Mouse (Mus musculus): ENCODE measurements at regions not wholly inside any gene's neighbourhood (a gene's known extent, or its start where the extent isn't known, plus 50 kb on each side); places are given as distances from the start of the nearest gene placed in this dataset.

DNA sequence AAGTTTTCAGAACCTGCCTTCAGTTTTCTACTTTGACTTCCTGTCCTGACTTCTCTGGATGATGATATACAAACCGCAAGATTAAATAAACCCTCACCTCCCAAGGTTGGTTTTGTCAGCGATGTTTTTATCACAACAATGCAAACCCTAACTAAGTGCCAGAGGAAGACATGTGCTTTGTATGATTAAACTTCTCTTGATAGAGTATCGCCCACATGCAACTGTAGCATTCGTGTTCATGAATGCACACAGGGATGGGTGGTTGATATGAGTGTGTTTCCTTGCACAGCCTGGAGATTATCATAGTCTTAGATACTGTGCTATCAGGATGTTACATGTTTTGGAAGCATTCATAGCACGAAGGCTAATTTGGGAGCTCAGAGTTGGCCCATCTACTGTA is 1268.3 kb upstream of the Nova1 start (continued):
- no peak for TF ChIP-seq CTCF (IDR thresholded peaks at IDR 0.05 in 2 of 3, conservative IDR thresholded peaks at IDR 0.05 in 1 of 3; ENCODE audit: control insufficient read depth in 1 of 3, insufficient read depth in 1 of 3, low read depth in 2 of 3, low read length in 3 of 3, poor library complexity in 1 of 3, severe bottlenecking in 1 of 3)

DNA sequence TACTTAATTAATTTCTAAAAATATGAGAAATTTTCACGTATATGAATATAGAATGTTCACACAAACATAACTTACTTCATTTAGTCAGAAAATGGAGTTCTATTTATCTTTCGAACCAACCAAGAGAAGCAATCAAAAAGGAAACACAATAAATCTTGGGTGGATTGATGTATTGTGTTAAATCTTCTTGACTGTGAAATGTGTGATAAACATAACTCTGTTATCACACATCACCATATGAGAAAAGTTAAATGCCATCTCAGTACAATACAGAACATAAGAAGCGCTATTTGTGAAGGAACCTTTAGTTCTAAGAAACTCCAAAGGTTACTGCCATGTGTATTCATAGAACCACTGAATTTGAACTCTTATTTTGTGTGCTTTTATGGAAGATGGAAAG is 1264.6 kb upstream of the Nova1 start:
- no peaks in the 10 kb centered on the region for H3K79me2 ChIP-seq (ENCODE audit: control insufficient read depth, insufficient read depth, low read length, poor library complexity)

DNA sequence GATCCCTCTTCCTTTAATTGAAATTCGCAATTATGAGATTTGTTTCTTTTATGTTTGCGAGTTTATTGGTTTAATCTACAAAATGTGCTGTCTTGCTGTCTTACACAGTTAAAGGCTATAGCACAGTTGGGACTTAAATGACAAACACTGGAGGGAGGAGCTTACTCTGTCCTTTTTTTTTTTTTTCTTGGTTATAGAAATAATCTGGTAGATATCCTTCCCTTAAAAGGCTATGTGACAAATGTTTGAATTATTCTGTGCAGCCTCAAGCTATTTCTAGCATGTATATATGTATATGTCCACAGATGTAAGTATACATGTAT is 1243.9 kb upstream of the Nova1 start:
- DNase-seq (ENCODE audit: low read depth, low spot score) = no peak
- Histone ChIP-seq H3K9me3 (replicated peaks; ENCODE audit: insufficient read depth, low read length) (no peaks in the 10 kb centered on the region), H3K79me2 (ENCODE audit: control insufficient read depth, insufficient read depth, low read length, poor library complexity) (no peaks in the 10 kb centered on the region), H3K9ac (ENCODE audit: control insufficient read depth, low read depth, low read length, poor library complexity, severe bottlenecking) (no peak overlapping the region), H3K4me3 (ENCODE audit: control insufficient read depth in 1 of 2, insufficient read depth in 1 of 2, low read depth in 2 of 2, low read length in 2 of 2) (no peak overlapping the region), H3K36me3 (ENCODE audit: control insufficient read depth in 1 of 2, insufficient read depth in 2 of 2, low read length in 2 of 2) (peaks cover 0 to 12% of the 10 kb centered on the region in 2 experiments; a peak in 2 of 4 replicates), H3K4me1 (ENCODE audit: control insufficient read depth in 1 of 2, insufficient read depth in 2 of 2, low read length in 2 of 2) (peaks cover 0 to 7% of the 10 kb centered on the region in 2 experiments; a peak in 2 of 4 replicates), H3K27ac (ENCODE audit: control insufficient read depth, low read depth, low read length) (no peak overlapping the region), H3K27me3 (ENCODE audit: control insufficient read depth in 1 of 2, insufficient read depth in 2 of 2, low read length in 2 of 2) (no peaks in the 10 kb centered on the region)
- TF ChIP-seq JUND (IDR thresholded peaks at IDR 0.05; ENCODE audit: low read depth, low read length) (no peak), CTCF (IDR thresholded peaks at IDR 0.05 in 2 of 3, conservative IDR thresholded peaks at IDR 0.05 in 1 of 3; ENCODE audit: control insufficient read depth in 1 of 3, insufficient read depth in 1 of 3, low read depth in 2 of 3, low read length in 3 of 3, poor library complexity in 1 of 3, severe bottlenecking in 1 of 3) (no peak), GABPA (IDR thresholded peaks at IDR 0.05; ENCODE audit: low read depth, low read length) (no peak), USF2 (IDR thresholded peaks at IDR 0.05; ENCODE audit: borderline replicate concordance in 1 of 2, insufficient read depth in 1 of 2, low read depth in 1 of 2, low read length in 2 of 2) (no peak), ZKSCAN1 (IDR thresholded peaks at IDR 0.05; ENCODE audit: low read depth, low read length) (no peak), ETS1 (IDR thresholded peaks at IDR 0.05; ENCODE audit: low read depth, low read length) (no peak), USF1 (IDR thresholded peaks at IDR 0.05; ENCODE audit: low read depth, low read length) (no peak), POLR2AphosphoS2 (IDR thresholded peaks at IDR 0.05; ENCODE audit: low read length) (no peak), KAT2A (conservative IDR thresholded peaks at IDR 0.05; ENCODE audit: low read depth, low read length) (no peak), E2F4 (IDR thresholded peaks at IDR 0.05; ENCODE audit: borderline replicate concordance, low read depth, low read length) (no peak), ZNF384 (IDR thresholded peaks at IDR 0.05; ENCODE audit: low read depth, low read length) (no peak), MAZ (IDR thresholded peaks at IDR 0.05; ENCODE audit: low read depth, low read length) (no peak), TCF12 (IDR thresholded peaks at IDR 0.05; ENCODE audit: low read depth, low read length) (no peak), BHLHE40 (IDR thresholded peaks at IDR 0.05; ENCODE audit: borderline replicate concordance, low read depth, low read length) (no peak), MXI1 (IDR thresholded peaks at IDR 0.05; ENCODE audit: low read depth, low read length) (no peak), ELF1 (IDR thresholded peaks at IDR 0.05; ENCODE audit: low read depth, low read length) (no peak), MYC (IDR thresholded peaks at IDR 0.05; ENCODE audit: low read depth, low read length) (no peak), GATA1 (IDR thresholded peaks at IDR 0.05; ENCODE audit: low read depth, low read length) (no peak), ZC3H11A (IDR thresholded peaks at IDR 0.05; ENCODE audit: low read depth, low read length) (no peak), SIN3A (IDR thresholded peaks at IDR 0.05; ENCODE audit: low read length) (no peak)

More for the DNA sequence above, 1264.6 kb upstream of the Nova1 start:
- no peak for DNase-seq (ENCODE audit: low read depth, low spot score)
- Histone ChIP-seq H3K9ac (ENCODE audit: control insufficient read depth, low read depth, low read length, poor library complexity, severe bottlenecking) (no peak overlapping the region), H3K4me3 (ENCODE audit: control insufficient read depth in 1 of 2, insufficient read depth in 1 of 2, low read depth in 2 of 2, low read length in 2 of 2) (no peak overlapping the region), H3K27ac (ENCODE audit: control insufficient read depth, low read depth, low read length) (no peak overlapping the region), H3K36me3 (ENCODE audit: control insufficient read depth in 1 of 2, insufficient read depth in 2 of 2, low read length in 2 of 2) (peaks cover 0 to 22% of the 10 kb centered on the region in 2 experiments; a peak in 2 of 4 replicates), H3K27me3 (ENCODE audit: control insufficient read depth in 1 of 2, insufficient read depth in 2 of 2, low read length in 2 of 2) (no peaks in the 10 kb centered on the region), H3K9me3 (replicated peaks; ENCODE audit: insufficient read depth, low read length) (no peaks in the 10 kb centered on the region), H3K4me1 (ENCODE audit: control insufficient read depth in 1 of 2, insufficient read depth in 2 of 2, low read length in 2 of 2) (peaks cover 7 to 27% of the 10 kb centered on the region in 2 experiments)
- peak; percentile 57; the same call in 1 of the 2 replicates for TF ChIP-seq RCOR1 (IDR thresholded peaks at IDR 0.05; ENCODE audit: low read depth, low read length)
- peak in 1 of 2 experiments; percentile 5; a peak in 2 of 4 replicates for TF ChIP-seq EP300 (IDR thresholded peaks at IDR 0.05; ENCODE audit: low read depth in 1 of 2, low read length in 2 of 2)
- TF ChIP-seq TCF12 (IDR thresholded peaks at IDR 0.05; ENCODE audit: low read depth, low read length) = peak; percentile 63; the same call in 1 of the 2 replicates
- TF ChIP-seq MAFK (IDR thresholded peaks at IDR 0.05; ENCODE audit: borderline replicate concordance, low read depth, low read length) = no peak
- TF ChIP-seq HCFC1 (IDR thresholded peaks at IDR 0.05; ENCODE audit: low read depth, low read length) = no peak
- TF ChIP-seq ETS1 (IDR thresholded peaks at IDR 0.05; ENCODE audit: low read depth, low read length) = peak; percentile 19; the same call in 1 of the 2 replicates

All from MEL (cell line).